Mouse (Mus musculus): Measurements from ENCODE around the gene Iqcf6. TPM values are rescaled to one million over a fixed set of nuclear protein-coding genes. Genes with fewer than 3 reads are reported as not detected.
A peak's percentile ranks its signal among the peaks of the same experiment; 100 is the strongest.
"Not testable (repeated sequence)": the region's sequence is repeated elsewhere in the genome, so short reads cannot be mapped to it uniquely, and the experiment has no call there.

Gene Iqcf6
- total RNA-seq (2021) = not detected
- long read RNA-seq, experiment 1 = 0 reads
- long read RNA-seq, experiment 2 = 0 reads

DNA sequence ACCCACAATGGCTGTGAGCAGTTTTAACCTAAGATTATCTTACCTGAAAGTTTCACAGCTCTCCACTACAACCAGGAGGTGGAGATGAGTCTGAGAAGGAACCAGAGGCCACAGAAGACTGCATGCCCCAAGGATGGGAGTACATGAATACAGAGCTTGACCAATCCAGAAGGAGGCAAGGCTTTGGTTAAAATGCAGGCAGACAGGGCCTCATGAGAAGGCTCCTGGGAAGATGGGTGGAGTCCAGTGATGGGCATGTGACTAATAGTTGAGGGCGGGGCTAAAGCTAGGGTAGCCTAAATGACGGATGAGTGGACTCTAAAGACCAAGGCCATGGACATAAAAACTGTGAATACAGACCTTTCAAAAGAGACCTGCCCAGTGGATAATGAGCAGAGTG lies at the start of gene Iqcf6:
Gene Iqcf6 (plus strand): TSS at position 301 of the 400 bp plus-strand sequence.
- no peak for DNase-seq (ENCODE audit: low spot score in 2 of 2)

DNA sequence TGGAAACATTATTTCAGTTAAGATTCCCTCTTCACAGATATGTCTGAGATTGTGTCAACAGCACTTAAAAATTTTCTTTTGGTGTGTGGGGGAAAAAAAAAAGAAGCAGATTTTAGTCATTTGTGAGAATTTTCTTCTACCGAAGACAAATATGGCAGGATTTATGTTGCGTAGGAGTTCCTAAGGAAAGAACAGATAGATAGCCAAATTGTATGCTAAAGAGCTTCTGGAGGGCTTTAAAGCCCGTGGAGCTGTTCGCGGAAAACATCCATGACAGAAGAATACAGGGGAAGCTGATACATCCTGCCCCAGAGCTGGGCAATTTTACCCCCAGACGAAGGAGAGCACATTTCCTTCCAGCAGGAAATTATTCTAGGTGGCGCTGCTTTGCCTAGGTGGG lies 46.4 kb upstream of the Iqcf6 start:
- DNase-seq (ENCODE audit: low spot score in 2 of 2) = peak in 1 of 2 experiments; percentile 19

DNA sequence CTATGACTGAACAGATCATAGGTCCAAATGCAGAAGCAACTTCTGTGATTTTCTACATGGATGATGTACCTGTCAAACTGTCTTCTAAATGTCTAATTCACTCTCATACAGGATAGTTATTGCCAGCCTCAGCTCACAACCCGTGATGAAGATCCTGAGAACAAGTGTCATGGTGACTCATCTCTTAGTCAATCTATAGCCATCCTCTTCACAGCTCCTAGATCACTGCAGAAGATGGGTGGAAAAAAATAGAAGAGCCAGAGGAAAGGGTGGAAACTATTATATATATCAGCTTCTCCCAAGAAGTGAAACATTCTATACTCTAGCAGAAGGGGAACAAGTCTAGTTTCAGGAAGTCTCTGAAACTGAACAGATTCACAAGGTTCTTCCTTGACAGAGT lies 43.8 kb upstream of the Iqcf6 start:
- DNase-seq (ENCODE audit: low spot score in 2 of 2) = no peak

DNA sequence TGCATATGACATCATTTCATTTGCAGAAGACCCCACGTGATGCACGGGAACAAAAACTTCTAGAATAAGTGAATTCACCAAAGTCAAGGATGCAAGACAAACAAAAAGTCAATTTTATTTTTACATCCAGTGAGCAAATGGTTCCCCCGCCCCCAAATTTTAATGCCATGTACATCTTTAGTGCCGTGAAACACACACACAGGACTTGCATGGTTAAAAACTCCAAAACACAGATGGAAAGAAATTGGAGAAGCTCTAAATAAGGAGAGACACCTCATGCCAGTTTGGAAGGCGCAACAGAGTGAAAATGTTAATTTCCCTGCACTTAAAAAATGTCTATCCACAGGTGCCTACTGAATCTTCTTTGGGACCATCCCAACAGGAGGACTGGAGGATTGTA lies 34.2 kb upstream of the Iqcf6 start:
- no peak for DNase-seq (ENCODE audit: low spot score in 2 of 2)

DNA sequence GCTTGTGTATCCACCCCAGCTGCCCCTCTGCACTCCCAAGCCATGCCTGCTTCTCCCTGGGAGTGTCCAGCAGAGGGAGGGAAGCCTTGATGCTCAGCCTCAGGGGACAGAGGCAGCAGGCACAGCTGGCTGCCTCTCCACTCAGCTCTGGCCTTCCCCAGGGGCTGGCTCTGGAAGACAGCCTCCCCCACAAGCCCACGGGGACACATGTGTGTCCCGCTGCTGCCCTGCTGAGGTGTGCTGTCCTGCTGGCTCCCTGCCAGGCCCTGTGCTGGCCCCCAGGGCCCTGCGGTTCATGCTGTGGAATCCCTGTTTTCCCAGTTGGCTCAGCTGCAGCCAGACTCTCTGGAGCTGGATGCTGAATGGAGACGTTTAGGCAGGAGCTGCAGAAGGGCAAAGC lies 31.0 kb upstream of the Iqcf6 start:
- not testable (repeated sequence) for DNase-seq (ENCODE audit: low spot score in 2 of 2)

DNA sequence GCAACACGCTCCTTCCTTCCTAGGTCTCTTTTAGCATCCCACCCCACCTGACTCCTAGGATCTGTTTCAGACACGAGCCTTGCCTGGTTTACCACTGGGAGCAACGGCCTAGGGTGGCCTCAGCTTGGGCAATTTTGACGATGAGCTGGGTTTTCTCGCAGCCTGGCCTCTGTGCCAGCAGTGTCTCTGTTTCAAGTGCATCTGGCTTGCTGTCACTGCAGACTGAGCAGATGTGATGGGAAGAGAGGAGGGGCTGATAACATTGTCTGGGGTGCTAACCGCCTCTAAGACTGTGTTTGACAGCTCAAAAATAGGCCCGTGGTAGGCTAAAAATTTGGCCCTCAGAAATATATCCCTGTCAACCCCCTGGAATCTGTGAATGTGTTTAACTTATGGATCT lies 30.5 kb upstream of the Iqcf6 start:
- peak; percentile 25 to 51 for DNase-seq (ENCODE audit: low spot score in 2 of 2)

DNA sequence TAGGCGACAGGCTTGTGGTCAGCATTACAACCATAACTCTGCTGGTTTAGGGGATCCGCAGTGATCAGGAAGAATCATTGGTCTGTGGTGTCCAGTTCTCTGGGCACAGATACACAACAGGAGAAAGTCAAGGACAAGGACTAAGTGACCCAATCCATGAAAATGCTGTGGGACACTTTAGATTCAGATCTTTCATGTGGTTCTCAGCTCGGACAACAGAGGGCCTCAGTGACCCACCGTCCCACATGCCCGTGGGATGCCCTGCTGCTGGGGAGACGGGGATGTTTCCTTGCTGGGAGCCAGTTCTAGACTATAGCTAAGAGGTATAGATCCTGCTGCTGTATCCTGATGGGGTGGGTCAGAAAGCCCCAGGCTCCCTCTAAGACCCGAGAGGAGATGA lies 27.9 kb upstream of the Iqcf6 start:
- no peak for DNase-seq (ENCODE audit: low spot score in 2 of 2)

DNA sequence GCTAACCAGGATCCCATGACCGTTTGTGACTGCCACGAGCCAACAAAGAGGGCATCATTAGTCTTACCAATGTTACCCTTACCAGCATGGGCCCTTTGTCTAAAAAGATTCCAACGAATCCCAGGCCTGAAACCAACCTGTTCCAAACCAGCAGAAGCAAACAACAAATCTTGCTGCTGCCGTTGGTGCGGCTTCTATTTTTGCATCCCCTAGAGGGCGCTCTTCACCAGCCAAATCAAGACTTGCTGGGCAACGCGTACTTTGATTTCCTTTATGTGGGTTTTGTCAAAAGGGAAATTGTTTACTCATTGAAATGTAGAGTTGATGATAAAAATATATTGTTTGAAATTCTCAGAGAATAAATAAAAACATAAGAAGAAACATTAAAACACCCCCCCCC lies 25.8 kb upstream of the Iqcf6 start:
- DNase-seq (ENCODE audit: low spot score in 2 of 2) = peak; percentile 71 to 76

DNA sequence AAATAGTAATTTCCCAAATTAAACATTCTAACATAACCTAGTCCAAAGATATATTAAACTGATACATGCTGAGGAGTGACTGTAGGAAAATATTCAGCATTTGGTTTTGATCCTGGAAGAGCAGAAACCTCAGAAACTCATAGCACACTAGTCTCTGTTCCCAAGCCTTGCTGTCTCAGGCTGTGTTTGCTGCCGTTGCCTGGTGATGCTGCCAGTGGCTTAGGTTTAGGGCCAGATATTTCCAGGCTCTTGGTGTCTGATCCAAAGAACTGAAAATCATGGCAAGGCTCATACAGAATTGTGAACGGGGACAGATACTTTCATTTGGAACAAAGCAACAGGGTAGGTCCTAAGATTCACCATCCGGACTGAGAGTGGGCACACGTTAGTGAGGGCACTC lies 15.7 kb upstream of the Iqcf6 start:
- no peak for DNase-seq (ENCODE audit: low spot score in 2 of 2)

DNA sequence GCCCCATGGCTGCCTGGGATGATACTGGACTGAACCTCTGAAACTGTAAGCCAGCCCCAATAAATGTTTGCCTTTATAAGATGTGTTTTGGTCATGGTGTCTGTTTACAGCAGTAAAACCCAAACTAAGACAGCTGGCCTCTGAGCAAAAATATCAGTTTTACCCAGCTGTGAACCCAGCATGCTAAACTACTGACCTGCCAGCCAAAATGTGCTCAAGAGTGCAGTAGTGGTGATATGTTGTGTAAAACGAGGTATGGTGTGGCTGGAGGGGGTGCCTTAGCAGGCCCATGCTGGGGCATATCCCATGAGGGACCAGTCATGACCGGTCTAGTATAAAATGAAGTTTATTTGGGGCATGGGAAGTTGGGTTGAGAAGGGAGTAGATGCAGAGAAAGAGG lies 12.4 kb upstream of the Iqcf6 start:
- no peak for DNase-seq (ENCODE audit: low spot score in 2 of 2)

DNA sequence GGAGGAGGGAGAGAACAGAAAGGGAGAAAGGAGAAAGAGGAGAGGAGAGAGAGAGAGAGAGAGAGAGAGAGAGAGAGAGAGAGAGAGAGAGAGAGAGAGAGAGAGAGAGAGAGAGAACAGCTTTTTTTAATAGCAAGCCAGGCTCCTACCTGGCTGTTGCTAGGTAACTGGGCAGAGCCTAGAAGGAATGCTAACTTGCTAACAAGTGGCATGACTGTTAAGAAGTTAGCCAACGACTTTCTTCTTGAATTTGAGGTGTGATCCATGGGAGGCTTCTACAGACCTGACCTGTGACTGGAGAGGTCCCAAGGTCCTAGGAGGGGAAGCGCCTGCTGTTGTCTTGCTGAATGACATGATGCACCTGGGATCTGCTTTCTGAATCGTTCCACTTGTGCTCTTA lies 11.8 kb upstream of the Iqcf6 start:
- DNase-seq (ENCODE audit: low spot score in 2 of 2) = no peak

DNA sequence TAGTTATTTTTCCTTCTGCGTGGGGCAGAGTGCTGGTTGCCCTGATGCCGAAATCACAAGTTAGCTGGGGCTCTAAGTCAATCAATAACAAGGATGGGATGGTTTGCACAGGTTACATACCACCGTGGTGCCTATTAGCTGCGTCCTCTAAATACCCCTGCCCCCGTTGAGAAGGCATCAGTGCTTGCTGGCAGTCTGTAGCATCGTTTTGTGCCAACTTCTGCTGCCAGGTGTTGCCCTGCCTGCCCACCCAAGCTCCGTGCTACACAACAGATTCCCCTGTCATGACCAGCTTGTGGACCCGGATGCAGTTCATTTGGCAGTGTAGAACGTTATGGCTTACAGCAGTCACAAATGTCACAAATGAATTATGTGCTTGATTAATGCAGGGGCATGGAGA lies 10.1 kb upstream of the Iqcf6 start:
- DNase-seq (ENCODE audit: low spot score in 2 of 2) = no peak

DNA sequence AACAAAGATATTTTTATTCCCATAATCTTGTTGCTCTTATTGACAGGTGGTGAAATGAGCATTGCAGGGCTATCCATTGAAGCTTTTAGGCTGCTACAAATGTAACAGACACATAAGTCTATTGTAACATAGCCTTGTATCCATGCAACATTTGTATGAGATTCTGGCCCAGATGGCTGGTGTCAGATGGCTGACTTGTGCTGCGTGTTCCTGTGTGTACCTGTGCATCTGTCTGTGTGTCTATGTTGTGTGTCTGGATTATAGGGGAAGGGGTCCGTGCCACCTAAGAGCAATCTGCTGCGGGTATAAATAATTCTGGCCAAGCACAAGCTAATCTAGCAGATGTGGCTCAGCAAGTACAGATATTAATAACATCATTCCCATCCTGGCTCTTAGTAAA lies 8.9 kb upstream of the Iqcf6 start:
- no peak for DNase-seq (ENCODE audit: low spot score in 2 of 2)

DNA sequence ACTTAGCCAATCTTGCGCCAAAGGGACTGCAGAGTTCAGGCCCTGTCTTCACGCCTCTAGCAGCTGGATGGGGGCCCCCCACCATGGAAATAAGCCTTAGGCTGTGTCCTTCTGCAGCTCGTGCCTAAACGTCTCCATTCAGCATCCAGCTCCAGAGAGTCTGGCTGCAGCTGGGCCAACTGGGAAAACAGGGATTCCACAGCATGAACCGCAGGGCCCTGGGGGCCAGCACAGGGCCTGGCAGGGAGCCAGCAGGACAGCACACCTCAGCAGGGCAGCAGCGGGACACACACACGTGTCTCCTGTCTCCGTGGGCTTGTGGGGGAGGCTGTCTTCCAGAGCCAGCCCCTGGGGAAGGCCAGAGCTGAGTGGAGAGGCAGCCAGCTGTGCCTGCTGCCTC lies 1.4 kb downstream of the Iqcf6 start:
- not testable (repeated sequence) for DNase-seq (ENCODE audit: low spot score in 2 of 2)

DNA sequence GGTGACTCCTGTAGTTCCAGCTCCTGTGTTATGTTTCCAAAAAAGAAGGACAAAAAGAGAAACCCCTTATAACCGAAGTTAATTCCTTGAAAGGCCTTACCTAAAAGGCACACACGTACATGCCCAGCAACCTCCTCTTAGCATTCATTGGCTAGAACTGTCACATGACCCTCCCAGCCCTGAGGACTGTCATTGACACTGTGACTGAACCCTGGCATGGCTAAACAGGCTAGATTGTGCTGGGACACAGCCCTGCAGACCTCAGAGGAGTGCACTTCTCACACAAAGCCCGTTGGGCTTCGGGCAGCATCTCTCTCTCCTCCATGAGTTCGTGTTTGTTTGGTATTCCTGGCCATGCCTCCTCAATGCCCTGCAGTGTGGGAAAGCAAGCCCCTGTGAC lies 5.8 kb downstream of the Iqcf6 start:
- DNase-seq (ENCODE audit: low spot score in 2 of 2) = no peak

DNA sequence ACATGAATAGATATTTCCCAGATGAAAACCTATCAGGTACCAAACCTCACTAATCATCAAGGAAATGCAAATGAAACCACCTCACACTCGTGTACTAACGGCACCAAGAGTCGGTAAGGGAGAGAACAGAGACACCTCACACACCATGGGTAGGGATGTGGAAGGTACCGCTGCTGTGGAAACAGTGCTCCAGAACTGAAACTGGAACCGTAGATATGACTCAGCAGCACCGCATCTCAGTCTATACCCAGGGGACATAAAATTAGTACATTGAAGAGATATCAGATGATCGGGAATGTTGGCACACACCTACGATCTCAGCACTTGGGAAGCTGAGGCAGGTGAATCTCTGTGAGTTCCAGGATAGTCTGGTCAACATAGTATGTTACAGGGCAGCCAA lies 11.8 kb downstream of the Iqcf6 start:
- no peak for DNase-seq (ENCODE audit: low spot score in 2 of 2)

DNA sequence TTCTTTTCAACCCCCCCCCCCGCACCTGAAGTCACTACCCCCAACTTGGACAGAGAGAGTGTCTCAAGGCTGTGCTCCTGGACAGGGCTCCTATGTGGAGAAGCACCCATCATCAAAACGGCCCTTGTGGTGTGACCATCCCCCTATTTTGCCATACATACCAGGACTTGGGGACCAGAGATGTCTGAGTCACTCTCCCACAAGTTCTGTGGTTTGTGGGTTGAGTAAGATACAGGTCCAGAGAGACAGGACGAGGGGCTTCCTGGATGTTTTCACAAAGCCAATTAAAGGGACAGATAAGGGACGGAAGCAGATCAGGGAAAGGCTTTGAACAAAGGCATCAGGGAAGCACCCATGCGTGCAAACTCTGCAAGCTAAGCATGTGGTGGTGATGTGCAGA lies 15.0 kb downstream of the Iqcf6 start:
- no peak for DNase-seq (ENCODE audit: low spot score in 2 of 2)

DNA sequence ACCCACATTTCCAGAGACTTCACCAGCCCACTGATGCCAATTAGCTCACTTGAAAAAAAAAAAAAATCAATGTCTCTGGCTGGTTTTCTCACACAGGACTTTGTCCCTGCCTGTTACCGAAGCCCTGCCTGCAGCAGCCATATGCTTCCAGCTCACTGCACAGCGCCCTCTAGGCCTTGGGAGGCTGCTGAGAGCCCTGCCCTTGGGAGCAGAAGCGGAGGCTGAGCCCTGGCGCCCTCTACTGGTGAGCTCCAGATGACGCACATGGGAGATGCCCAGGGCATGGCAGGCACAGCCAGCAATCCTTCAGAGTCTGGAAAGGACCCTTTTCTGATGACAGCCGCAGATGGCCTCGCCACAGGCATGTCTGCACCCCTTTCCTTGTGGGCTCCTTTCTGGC lies 16.7 kb downstream of the Iqcf6 start:
- peak; percentile 83 to 86 for DNase-seq (ENCODE audit: low spot score in 2 of 2)

DNA sequence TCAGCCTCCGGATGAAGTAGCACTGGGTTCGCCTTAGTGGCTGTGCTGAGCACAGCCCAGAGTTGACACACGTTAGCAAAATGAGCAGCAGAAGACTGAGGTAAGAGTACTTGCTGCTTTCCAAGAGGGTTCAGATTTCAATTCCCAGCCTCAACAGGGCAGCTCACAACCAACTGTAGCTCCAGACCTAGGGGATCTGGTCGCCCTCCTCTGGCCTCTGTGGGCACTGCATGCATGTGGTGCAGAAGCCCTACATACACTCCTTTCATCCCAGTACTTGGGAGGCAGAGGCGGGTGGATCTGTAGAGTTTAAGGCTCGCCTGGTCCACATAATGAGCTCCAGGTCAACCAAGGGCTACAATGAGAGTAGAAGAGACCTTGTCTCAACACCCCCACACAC lies 17.4 kb downstream of the Iqcf6 start:
- DNase-seq (ENCODE audit: low spot score in 2 of 2) = no peak

DNA sequence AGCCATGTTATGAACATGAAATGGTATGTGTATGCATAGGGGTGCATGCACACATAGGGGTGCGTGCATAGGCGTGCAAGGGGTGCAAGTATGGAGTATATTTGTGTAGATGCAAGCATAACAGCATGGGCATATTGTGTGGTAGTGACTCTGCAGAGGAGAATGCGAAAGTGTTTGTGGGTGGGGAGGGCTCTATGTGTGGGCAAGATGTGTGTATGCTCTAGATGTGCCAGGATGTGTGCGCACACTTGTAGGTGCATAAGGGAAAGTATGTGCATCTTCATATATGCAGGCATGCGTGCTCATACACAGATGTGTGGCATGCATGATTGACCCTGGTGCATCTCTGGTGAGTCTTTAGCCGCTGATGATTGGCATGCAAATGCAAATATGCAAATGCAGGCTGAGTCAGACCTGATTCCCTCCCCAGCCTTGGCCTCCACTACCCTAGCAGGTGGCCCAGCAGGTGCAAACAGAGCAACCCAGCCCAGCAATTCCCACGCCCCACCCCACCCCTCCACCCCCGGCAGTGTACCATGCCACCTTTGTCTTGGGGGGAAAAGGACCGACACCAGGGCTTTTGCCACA lies 19.4 kb downstream of the Iqcf6 start:
- no peak for DNase-seq (ENCODE audit: low spot score in 2 of 2)

DNA sequence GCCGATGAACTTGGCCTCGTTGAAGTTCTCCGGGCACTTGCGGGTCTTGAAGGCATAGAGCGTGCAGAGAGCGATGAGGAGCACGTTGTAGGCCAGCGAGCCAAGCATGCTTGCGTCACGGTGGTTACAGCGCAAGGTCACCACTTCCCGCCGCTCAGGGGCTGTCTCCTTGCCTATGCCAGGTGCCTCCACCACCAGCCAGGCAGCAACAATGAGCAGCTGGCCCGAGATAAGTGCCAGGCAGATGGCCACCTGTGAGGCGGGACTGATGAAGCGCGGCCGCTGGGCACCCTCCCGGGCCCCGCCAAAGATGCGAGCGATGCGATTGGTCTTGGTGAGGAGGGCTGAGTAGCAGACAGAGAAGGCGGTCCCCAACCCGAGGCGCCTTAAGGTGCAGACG lies 20.8 kb downstream of the Iqcf6 start:
- no peak for DNase-seq (ENCODE audit: low spot score in 2 of 2)

DNA sequence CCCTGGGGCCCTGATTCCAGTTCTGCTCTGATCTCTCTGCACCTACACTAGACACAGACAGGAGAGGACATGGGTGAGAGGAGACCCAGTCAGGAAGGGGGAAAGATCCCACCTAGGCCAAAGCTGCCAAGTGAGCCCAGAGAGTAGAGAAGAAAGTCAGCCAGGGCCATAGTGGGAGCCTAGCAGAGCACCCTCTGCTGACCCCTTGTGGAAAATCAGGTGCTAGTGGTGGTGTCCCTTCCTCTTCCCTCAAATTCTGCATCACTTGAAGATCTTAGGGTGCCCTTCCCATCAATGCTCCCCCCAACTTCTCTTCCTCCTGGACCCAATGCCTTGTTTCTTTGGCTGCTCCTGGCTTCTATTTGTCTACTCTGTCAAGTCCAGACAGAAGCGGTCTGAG lies 26.3 kb downstream of the Iqcf6 start:
- no peak for DNase-seq (ENCODE audit: low spot score in 2 of 2)

DNA sequence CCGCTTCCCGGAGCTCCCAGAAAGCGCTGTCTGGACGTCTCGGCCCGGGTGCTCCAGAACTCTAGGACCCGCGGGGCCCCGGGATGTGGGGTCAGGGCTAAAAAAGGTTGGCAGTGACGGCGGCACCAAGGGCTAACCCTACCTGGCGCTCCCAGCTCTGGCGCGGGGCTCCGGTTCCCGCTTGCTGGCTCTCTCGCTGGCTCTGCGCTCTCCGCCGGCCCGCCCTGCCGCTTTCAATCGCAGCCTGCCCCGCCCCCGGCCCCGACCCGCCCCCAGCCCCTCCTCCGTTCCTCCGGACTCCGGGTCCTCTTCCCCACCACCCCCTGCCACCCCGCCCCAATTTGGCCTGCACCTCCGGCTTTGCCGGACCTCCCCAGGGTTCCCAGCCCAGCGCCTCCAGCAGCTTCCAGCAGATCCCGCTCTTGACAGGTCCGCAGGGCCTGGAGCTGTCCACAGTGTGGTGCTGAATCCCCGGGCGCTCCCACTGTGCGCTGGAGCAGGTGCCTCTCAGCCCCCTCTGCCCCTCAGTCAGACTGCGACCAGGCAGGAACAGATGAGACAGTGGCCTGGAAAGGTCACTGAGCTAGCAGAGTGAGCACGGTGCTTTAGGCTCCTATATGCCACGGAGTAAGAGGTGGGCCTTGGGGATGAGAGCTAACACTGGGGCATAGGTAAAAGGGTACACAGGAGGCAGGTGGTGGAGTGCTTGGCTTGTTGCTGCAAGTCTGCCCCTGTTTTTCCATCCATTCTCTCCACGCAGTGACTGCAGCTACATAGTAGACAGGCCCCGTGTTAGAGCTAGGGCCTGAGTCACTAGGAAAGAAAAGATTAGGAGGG lies 29.7 kb downstream of the Iqcf6 start, which contains the start of gene Grm2:
Gene Grm2 (minus strand): TSS at position 199 of the 837 bp plus-strand sequence.
- no peak for DNase-seq (ENCODE audit: low spot score in 2 of 2)
